Mouse (Mus musculus): ENCODE measurements around the gene Dcbld1.

Gene Dcbld1

GRCm38 (mm10) chr10:52233301-52233968 is at the start of gene Dcbld1:
Dcbld1 (plus strand) TSS chr10:52233619.
- no peaks in the 10 kb centered on the region for H3K36me3 ChIP-seq (ENCODE audit: control insufficient read depth, insufficient read depth, low read length, poor library complexity, severe bottlenecking)
- 0 out of 2 replicates have a peak, but pooled peaks cover 2% of the 10 kb centered on the region for H3K27me3 ChIP-seq (ENCODE audit: control insufficient read depth, insufficient read depth, low read length, poor library complexity, severe bottlenecking)
- peak; percentile 78 for DNase-seq (ENCODE audit: low read depth, low spot score)

GRCm38 (mm10) chr10:52185900-52186299 is 47.5 kb upstream of the Dcbld1 start:
- no peak for DNase-seq (ENCODE audit: low read depth, low spot score)
- Histone ChIP-seq H3K36me3 (ENCODE audit: control insufficient read depth, insufficient read depth, low read length, poor library complexity, severe bottlenecking) (no peaks in the 10 kb centered on the region), H3K27me3 (ENCODE audit: control insufficient read depth, insufficient read depth, low read length, poor library complexity, severe bottlenecking) (no peaks in the 10 kb centered on the region; the same call in 1 of the 2 replicates)

DNA sequence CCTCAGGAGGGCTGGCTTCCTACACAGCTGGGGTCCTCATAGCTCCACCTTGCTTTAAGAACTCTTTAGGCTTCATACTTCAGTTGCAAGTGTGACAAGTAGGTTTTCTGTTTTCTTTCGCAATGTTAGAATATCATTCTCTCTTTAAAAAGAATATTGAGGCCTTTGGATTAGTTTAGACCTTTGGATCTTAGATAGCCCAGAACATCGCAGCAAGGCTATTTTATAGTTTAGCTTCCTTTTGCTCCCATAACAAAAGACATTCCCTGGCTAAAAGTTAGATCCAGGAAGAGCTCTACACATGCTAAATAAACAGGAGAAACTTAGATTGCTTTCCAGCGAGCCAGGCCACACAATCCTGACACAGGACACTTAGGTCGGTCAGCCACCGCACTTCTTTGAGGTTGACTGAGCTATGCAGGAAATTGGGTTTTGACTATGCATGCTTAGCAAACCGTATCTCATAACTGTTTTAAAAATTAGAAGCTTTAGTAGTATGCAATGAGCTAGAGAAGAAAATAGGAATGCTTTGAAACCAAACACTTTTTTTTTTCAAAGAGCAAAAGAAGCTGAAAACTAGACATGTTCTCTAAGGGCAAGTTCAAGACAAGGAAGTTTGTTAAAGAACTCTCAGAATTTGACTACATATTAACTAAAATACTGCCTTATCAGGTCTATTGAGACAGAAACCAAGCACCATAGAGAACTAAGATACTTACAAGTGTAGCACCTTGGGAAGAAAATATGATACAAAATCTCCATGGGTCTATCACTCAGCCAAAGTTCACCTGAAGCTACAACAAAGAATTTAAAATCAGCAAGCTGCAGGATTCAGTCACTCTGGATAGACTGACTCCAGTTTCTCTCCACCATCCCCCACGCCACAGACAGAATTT is 38.2 kb upstream of the Dcbld1 start, which contains the start of gene Ros1:
Ros1 (minus strand) TSS at position 288 of the 896 bp plus-strand sequence.
- DNase-seq (ENCODE audit: low read depth, low spot score): no peak
- Histone ChIP-seq H3K27me3 (ENCODE audit: control insufficient read depth, insufficient read depth, low read length, poor library complexity, severe bottlenecking) (no peaks in the 10 kb centered on the region), H3K36me3 (ENCODE audit: control insufficient read depth, insufficient read depth, low read length, poor library complexity, severe bottlenecking) (no peaks in the 10 kb centered on the region)

- DNase-seq (ENCODE audit: low read depth, low spot score): no peak
- Histone ChIP-seq H3K36me3 (ENCODE audit: control insufficient read depth, insufficient read depth, low read length, poor library complexity, severe bottlenecking) (no peaks in the 10 kb centered on the region), H3K27me3 (ENCODE audit: control insufficient read depth, insufficient read depth, low read length, poor library complexity, severe bottlenecking) (no peaks in the 10 kb centered on the region)
Measured at GRCm38 (mm10) chr10:52204006-52204405, 29.4 kb upstream of the Dcbld1 start.

DNA sequence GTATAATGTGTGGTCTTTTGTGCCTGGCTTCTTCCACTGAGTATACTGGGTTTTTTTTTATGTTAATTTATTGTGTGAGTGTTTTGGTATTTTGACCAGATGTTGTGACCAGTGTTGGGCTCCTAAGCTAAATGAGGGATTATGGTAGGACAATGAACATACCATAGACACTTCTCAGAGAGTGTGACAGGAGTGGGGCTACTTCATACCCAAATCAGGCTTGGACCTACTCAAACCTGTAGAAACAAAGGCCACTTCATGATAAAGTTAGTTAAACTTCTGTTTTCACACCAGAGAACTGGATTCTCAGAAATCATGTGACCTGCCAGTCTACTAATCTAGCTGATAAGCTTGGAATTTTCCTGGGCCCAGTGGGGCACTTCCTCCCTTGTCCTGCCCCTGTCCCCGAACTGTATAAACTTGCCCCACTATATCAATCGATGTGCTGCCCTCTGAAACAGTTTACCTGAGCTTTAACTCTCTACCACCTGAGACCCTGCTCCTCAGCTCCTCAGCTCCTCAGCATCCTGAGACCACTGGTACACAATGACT is 18.1 kb upstream of the Dcbld1 start:
- no peaks in the 10 kb centered on the region for H3K27me3 ChIP-seq (ENCODE audit: control insufficient read depth, insufficient read depth, low read length, poor library complexity, severe bottlenecking)
- no peaks in the 10 kb centered on the region for H3K36me3 ChIP-seq (ENCODE audit: control insufficient read depth, insufficient read depth, low read length, poor library complexity, severe bottlenecking)
- DNase-seq (ENCODE audit: low read depth, low spot score): no peak

GRCm38 (mm10) chr10:52216797-52217563 is 16.4 kb upstream of the Dcbld1 start:
- Histone ChIP-seq H3K27me3 (ENCODE audit: control insufficient read depth, insufficient read depth, low read length, poor library complexity, severe bottlenecking) (no peaks in the 10 kb centered on the region), H3K36me3 (ENCODE audit: control insufficient read depth, insufficient read depth, low read length, poor library complexity, severe bottlenecking) (no peaks in the 10 kb centered on the region)
- DNase-seq (ENCODE audit: low read depth, low spot score): peak; percentile 70

DNA sequence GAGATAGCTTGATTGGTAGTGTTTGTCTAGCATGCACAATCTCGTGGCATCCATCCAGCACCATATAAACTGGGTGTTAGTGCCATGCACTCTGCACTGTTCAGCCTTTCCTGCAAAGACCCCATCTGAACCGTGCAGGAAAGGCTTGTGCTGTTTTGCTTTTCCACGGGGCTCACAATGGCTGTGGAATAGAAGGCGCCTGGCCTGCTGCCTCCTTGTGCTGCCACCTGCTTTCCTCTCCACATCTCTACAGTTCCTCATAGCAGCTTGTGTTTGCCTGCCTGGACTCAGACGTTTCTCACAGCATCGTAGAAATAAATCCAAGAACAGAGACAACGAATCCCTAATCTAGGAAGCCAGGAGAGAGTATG is 15.9 kb upstream of the Dcbld1 start:
- Histone ChIP-seq H3K36me3 (ENCODE audit: control insufficient read depth, insufficient read depth, low read length, poor library complexity, severe bottlenecking) (no peaks in the 10 kb centered on the region), H3K27me3 (ENCODE audit: control insufficient read depth, insufficient read depth, low read length, poor library complexity, severe bottlenecking) (no peaks in the 10 kb centered on the region)
- DNase-seq (ENCODE audit: low read depth, low spot score): no peak

GRCm38 (mm10) chr10:52219600-52219999 is 13.8 kb upstream of the Dcbld1 start:
- H3K36me3 ChIP-seq (ENCODE audit: control insufficient read depth, insufficient read depth, low read length, poor library complexity, severe bottlenecking): no peaks in the 10 kb centered on the region
- H3K27me3 ChIP-seq (ENCODE audit: control insufficient read depth, insufficient read depth, low read length, poor library complexity, severe bottlenecking): no peaks in the 10 kb centered on the region
- DNase-seq (ENCODE audit: low read depth, low spot score): no peak

- no peaks in the 10 kb centered on the region for H3K36me3 ChIP-seq (ENCODE audit: control insufficient read depth, insufficient read depth, low read length, poor library complexity, severe bottlenecking)
- DNase-seq (ENCODE audit: low read depth, low spot score): peak; percentile 61
- H3K27me3 ChIP-seq (ENCODE audit: control insufficient read depth, insufficient read depth, low read length, poor library complexity, severe bottlenecking): 0 out of 2 replicates have a peak, but pooled peaks cover 2% of the 10 kb centered on the region
Measured at GRCm38 (mm10) chr10:52232196-52233176, 933 bp upstream of the Dcbld1 start.

DNA sequence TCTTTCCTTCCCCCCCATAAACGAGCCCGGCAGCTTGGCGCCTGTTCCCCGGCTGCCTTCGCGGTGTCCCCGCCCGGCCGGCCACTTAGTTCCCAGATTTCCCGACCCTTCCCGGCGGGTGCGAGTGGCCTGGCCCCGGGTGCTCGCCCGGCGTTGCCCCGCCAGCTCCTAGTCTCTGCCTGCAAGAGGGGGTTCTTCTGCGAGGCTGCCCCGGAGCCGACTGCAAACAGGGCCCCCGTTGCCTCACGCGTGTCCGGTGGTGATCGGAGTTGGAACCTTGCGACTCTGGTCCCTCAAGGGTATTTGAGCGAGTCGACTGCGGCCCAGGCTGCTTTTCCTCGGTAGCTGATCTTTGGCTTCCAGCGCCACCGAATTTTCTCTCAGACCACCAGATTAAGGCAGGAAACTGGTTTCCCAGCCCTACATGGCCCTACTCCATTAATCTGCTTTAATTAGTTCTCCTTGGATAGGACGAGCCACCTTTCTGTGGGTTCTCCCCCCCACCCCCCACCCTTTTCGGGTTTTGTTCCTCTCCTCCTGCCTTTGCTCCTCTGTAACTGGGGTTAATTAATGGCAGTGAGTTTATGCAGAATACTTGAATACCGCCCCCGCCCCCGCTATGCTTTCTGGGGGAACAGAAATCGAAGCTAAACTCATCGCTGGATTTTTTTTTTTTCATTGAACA is 692 bp downstream of the Dcbld1 start:
- Histone ChIP-seq H3K27me3 (ENCODE audit: control insufficient read depth, insufficient read depth, low read length, poor library complexity, severe bottlenecking) (0 out of 2 replicates have a peak, but pooled peaks cover 2% of the 10 kb centered on the region), H3K36me3 (ENCODE audit: control insufficient read depth, insufficient read depth, low read length, poor library complexity, severe bottlenecking) (no peaks in the 10 kb centered on the region)
- DNase-seq (ENCODE audit: low read depth, low spot score): peak; percentile 33

DNA sequence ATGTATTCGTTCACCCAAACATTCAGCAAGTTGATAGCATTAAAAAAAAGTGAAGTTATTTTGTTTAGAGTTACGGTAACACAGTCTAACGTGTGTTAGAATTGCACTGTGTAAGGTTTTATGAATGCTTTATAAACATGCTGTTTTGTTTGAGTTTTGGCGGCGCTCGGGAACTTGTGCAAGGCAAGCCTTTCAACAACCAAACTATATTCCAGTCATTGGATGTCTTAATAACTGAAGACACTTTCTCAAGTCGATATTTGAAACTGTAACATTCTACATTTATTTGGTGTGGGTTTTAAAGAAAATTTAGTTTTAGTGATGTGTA is 1.2 kb downstream of the Dcbld1 start:
- H3K27me3 ChIP-seq (ENCODE audit: control insufficient read depth, insufficient read depth, low read length, poor library complexity, severe bottlenecking): 0 out of 2 replicates have a peak, but pooled peaks cover 2% of the 10 kb centered on the region
- DNase-seq (ENCODE audit: low read depth, low spot score): peak; percentile 2
- no peaks in the 10 kb centered on the region for H3K36me3 ChIP-seq (ENCODE audit: control insufficient read depth, insufficient read depth, low read length, poor library complexity, severe bottlenecking)

DNA sequence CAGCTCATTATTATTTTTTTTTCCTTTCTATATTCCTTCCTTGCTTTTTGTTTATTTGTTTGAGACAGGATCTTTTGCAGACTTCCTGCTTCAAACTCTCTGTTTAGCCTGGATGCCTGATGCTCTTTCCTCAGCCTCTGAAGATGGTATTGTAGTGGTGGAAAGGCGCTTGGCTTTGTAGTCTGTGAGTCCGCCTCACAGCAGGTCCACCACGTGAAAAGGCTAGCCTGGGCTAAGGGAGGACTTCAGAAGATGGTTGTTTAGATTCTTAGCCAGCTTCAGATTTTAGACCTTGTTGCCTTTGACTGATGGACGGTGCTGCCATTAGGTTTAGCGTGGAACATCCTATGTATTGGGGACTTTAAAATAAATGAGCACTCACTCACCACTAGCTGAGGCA is 2.0 kb downstream of the Dcbld1 start:
- DNase-seq (ENCODE audit: low read depth, low spot score): no peak
- no peaks in the 10 kb centered on the region for H3K36me3 ChIP-seq (ENCODE audit: control insufficient read depth, insufficient read depth, low read length, poor library complexity, severe bottlenecking)

GRCm38 (mm10) chr10:52242015-52242414 is 8.6 kb downstream of the Dcbld1 start:
- no peaks in the 10 kb centered on the region for H3K36me3 ChIP-seq (ENCODE audit: control insufficient read depth, insufficient read depth, low read length, poor library complexity, severe bottlenecking)
- no peak for DNase-seq (ENCODE audit: low read depth, low spot score)
- H3K27me3 ChIP-seq (ENCODE audit: control insufficient read depth, insufficient read depth, low read length, poor library complexity, severe bottlenecking): no peaks in the 10 kb centered on the region

More for the DNA sequence above, 2.0 kb downstream of the Dcbld1 start:
- H3K27me3 ChIP-seq (ENCODE audit: control insufficient read depth, insufficient read depth, low read length, poor library complexity, severe bottlenecking): 0 out of 2 replicates have a peak, but pooled peaks cover 2% of the 10 kb centered on the region
